Mouse (Mus musculus): ENCODE results near the gene Ybx3. TPM values are rescaled to one million over a fixed set of nuclear protein-coding genes. Genes with fewer than 3 reads are reported as not detected.

Ybx3 gene
- polyA plus RNA-seq (2014; fragmentation: Nextera tagmentation; extraction: Ambion mirVana) = 57.0 and 62.7 TPM in 2 replicates

DNA sequence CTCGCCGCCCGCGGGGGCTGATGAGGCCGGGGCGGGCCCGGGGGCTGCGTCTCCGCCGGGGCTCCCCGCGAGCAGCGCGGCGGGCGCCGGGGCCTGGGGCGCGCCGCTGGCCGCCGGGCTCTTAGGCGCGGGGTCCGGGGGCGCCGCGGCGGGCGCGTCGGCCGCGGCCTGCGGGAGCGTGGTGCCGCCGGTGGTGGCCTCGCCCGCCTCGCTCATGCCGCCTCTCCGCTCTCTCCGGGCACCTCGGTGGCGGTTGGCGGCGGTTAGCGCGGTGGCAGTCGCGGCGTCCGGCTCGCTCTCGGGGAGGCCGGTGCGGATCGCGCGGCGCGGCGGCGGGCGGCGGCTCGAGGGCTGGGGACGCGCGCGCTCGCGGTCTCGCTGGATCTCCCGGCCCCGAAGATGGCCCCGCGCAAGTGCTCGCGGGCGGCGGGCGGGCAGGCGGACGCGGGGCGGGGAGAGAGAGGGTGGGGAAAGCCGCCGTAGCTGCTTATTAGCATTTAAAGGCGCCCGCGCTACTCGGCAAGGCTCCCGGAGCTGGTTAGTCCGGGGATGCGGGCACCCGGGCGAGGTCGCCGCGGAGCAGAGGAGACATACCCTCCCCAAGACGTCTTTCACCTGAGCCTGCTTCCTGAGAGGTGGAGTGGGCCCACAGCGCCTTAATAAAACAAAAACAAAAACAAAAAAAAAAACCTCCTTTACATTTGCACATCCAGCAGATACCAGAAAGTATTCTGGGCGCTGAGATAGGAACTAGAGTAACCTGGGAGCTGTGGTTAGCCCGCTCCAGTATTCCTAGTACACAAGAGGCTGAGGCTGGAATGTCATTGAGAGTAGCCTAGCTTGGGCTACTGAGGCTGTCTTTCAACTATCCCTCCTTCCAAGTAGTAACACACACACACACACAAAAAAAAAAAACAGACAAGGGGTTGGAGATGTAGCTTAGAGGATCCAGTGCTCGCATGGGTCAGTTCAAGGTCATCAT, at the start of gene Ybx3:
TSS of gene Ybx3 (minus strand) at position 437 of the 982 bp plus-strand sequence.
- peak within 1 kb of the TSS; percentile 68 for H3K27ac ChIP-seq (ENCODE audit: low read depth, low read length)
- H3K4me1 ChIP-seq (ENCODE audit: control insufficient read depth, insufficient read depth, low read length) = peaks cover 5% of the 10 kb centered on the region; the same call in 1 of the 2 replicates
- ATAC-seq (ENCODE audit: insufficient read depth, low FRiP score, low TSS enrichment) (peak; percentile 90), DNase-seq (ENCODE audit: low spot score) (peak; percentile 89)
- WGBS = under 1% methylated on average over 36 of the region's 107 CpGs
- no peaks in the 10 kb centered on the region for H3K36me3 ChIP-seq (ENCODE audit: control insufficient read depth, insufficient read depth, low read length)
- H3K9ac ChIP-seq (ENCODE audit: low read length) = peak within 1 kb of the TSS; percentile 88
- H3K4me2 ChIP-seq (ENCODE audit: low read depth) = peak within 1 kb of the TSS; percentile 91
- no peaks in the 10 kb centered on the region for H3K9me3 ChIP-seq (ENCODE audit: control insufficient read depth, low read length)
- H3K27me3 ChIP-seq (ENCODE audit: control insufficient read depth, insufficient read depth, low read length) = no peaks in the 10 kb centered on the region
- peak within 1 kb of the TSS; percentile 85 for H3K4me3 ChIP-seq (ENCODE audit: low read depth, low read length)

DNA sequence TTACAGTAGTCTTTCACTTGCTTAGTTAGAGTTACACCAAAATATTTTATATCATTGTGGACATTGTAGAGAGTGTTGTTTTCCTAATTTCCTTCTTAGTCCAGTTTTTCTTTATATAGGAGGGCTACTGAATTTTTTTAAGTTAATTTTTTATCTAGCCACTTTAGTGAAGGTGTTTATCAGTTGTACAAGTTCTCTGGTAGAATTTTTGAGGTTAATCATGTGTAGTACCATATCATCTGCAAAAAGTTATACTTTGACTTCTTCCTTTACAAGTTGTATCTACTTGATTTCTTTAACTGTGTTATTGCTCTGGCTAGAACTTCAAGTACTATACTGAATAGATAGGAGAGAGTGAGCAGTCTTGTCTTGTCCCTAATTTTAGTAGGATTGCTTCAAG, 48.4 kb upstream of the Ybx3 start:
- H3K4me1 ChIP-seq (ENCODE audit: control insufficient read depth, insufficient read depth, low read length) = no peaks in the 10 kb centered on the region
- H3K4me3 ChIP-seq (ENCODE audit: low read depth, low read length) = no peak overlapping the region
- H3K9me3 ChIP-seq (ENCODE audit: control insufficient read depth, low read length) = no peaks in the 10 kb centered on the region
- no peaks in the 10 kb centered on the region for H3K36me3 ChIP-seq (ENCODE audit: control insufficient read depth, insufficient read depth, low read length)
- no peak overlapping the region for H3K4me2 ChIP-seq (ENCODE audit: low read depth)
- DNase-seq (ENCODE audit: low spot score) = no peak
- H3K9ac ChIP-seq (ENCODE audit: low read length) = no peak overlapping the region
- no peaks in the 10 kb centered on the region for H3K27me3 ChIP-seq (ENCODE audit: control insufficient read depth, insufficient read depth, low read length)
- no peak overlapping the region for H3K27ac ChIP-seq (ENCODE audit: low read depth, low read length)
- no peak for ATAC-seq (ENCODE audit: insufficient read depth, low FRiP score, low TSS enrichment)

DNA sequence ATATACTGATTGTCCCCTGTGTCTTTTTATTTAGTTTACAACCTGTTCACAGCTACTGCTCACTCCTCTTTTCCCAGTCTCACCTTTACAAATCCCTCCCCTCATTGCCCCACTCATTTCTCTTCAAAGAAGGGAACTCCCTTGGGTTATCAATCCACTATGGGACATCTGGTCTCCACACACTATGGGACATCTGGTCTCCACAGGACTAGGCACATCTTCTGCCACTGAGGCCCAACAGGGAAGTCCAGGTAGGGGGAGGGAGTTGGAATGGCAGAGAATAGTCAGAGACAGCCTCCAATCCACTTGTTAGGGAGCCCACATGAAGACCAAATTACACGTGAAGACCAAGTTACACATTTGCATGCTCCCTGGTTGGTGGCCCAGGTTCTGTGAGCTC, 45.8 kb upstream of the Ybx3 start:
- Histone ChIP-seq H3K4me1 (ENCODE audit: control insufficient read depth, insufficient read depth, low read length) (no peaks in the 10 kb centered on the region), H3K36me3 (ENCODE audit: control insufficient read depth, insufficient read depth, low read length) (no peaks in the 10 kb centered on the region), H3K27me3 (ENCODE audit: control insufficient read depth, insufficient read depth, low read length) (no peaks in the 10 kb centered on the region), H3K9me3 (ENCODE audit: control insufficient read depth, low read length) (no peaks in the 10 kb centered on the region), H3K4me3 (ENCODE audit: low read depth, low read length) (peak overlapping the region; percentile 34), H3K27ac (ENCODE audit: low read depth, low read length) (no peak overlapping the region), H3K4me2 (ENCODE audit: low read depth) (peak overlapping the region; percentile 76), H3K9ac (ENCODE audit: low read length) (peak overlapping the region; percentile 68)
- WGBS = 77% methylated on average over 1 of the region's 1 CpGs
- ATAC-seq (ENCODE audit: insufficient read depth, low FRiP score, low TSS enrichment) (no peak), DNase-seq (ENCODE audit: low spot score) (no peak)

DNA sequence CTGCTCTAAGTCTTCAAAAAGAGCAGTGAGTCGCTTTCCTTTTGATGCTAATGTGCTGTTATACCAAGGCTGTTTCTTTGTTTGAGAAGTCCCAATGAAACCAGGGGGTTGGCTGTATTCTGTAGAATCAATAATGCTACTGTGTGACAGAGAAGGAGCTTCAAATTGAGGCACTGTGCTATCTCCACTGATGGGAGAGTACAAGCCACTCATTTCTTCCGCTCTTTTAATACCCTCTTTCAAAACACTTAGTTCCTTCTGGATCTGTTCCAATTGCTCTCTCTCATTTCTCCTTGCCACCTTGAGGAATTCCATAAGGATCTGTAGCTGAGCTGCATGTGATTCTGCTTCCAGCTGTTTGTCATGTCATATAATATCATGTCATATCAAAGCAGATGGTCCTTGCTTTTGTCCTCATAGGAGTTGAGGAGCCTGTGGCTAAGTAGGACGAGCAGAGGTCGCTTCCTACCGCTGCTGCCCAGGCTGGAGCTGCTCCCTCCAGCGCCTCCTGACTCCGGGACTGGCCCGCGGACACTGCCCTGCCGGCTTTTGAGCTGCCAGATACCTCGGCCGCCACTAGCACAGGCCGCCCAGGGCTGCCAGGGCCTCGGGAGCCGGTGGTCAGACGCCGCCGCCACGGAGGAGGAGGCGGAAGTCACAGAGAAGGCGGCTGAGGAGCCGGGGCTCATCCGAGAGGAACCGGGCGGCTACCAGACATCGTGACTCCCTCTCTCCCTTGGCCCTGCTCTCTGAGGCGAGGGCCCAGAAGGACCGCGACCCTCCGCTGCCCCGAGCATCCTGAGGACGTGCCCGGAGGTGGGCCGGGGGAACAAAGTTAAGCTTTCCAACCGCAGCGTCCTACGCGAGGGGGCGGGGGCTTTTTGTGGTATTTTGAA, 45.1 kb upstream of the Ybx3 start:
- 9% methylated on average over 37 of the region's 39 CpGs for WGBS
- peak overlapping the region; percentile 76 for H3K4me2 ChIP-seq (ENCODE audit: low read depth)
- no peaks in the 10 kb centered on the region for H3K9me3 ChIP-seq (ENCODE audit: control insufficient read depth, low read length)
- H3K4me3 ChIP-seq (ENCODE audit: low read depth, low read length) = peak overlapping the region; percentile 34
- DNase-seq (ENCODE audit: low spot score) (peak; percentile 25), ATAC-seq (ENCODE audit: insufficient read depth, low FRiP score, low TSS enrichment) (peak; percentile 58; the same call in 1 of the 2 replicates)
- H3K27ac ChIP-seq (ENCODE audit: low read depth, low read length) = no peak overlapping the region
- no peaks in the 10 kb centered on the region for H3K4me1 ChIP-seq (ENCODE audit: control insufficient read depth, insufficient read depth, low read length)
- H3K9ac ChIP-seq (ENCODE audit: low read length) = peak overlapping the region; percentile 68
- no peaks in the 10 kb centered on the region for H3K36me3 ChIP-seq (ENCODE audit: control insufficient read depth, insufficient read depth, low read length)
- no peaks in the 10 kb centered on the region for H3K27me3 ChIP-seq (ENCODE audit: control insufficient read depth, insufficient read depth, low read length)

DNA sequence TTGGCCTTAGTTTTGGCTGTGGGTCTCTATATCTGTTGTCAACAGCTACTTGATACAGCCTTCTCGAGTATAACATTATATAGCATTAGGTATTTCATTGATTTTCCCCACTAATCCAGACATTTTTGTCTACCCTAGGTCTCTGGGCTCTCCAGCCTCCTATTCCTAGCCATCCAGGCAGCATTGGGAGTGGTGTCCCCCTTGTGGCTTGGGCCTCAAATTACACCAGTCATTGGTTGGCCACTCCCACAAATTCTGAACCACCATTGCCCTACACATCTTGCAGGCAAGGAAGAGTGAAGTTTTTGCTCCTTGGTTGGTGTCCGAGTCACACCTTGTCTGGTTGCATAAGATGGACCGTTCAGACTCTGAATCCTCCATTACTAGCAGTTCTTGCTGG, 33.3 kb upstream of the Ybx3 start:
- H3K27me3 ChIP-seq (ENCODE audit: control insufficient read depth, insufficient read depth, low read length) = no peaks in the 10 kb centered on the region
- no peak for ATAC-seq (ENCODE audit: insufficient read depth, low FRiP score, low TSS enrichment)
- no peak overlapping the region for H3K4me2 ChIP-seq (ENCODE audit: low read depth)
- H3K9ac ChIP-seq (ENCODE audit: low read length) = no peak overlapping the region
- peak; percentile 26 for DNase-seq (ENCODE audit: low spot score)
- no peaks in the 10 kb centered on the region for H3K4me1 ChIP-seq (ENCODE audit: control insufficient read depth, insufficient read depth, low read length)
- H3K27ac ChIP-seq (ENCODE audit: low read depth, low read length) = no peak overlapping the region
- H3K9me3 ChIP-seq (ENCODE audit: control insufficient read depth, low read length) = no peaks in the 10 kb centered on the region
- no peaks in the 10 kb centered on the region for H3K36me3 ChIP-seq (ENCODE audit: control insufficient read depth, insufficient read depth, low read length)
- H3K4me3 ChIP-seq (ENCODE audit: low read depth, low read length) = no peak overlapping the region
- 76% methylated on average over 3 of the region's 3 CpGs for WGBS

DNA sequence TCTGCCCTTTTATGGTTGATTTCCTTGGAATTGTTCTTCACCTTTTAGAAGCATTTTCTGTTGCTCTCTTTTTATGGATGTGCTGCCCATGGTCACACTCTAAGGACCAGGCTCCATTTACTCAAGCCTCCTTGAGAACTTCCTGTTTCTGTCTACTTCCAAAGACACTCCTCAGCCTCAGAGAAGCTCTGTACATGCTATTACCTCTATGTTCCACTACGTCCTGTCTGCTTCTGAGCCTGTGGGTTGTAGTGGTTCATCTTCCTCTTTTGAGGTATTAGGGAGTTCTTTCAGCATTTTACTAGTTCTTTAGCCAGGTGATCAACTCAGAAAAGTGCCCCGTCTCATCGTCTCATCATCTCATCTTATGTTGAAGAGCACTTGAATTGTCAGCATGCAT, 31.3 kb upstream of the Ybx3 start:
- Histone ChIP-seq H3K27me3 (ENCODE audit: control insufficient read depth, insufficient read depth, low read length) (no peaks in the 10 kb centered on the region), H3K4me3 (ENCODE audit: low read depth, low read length) (no peak overlapping the region), H3K4me1 (ENCODE audit: control insufficient read depth, insufficient read depth, low read length) (no peaks in the 10 kb centered on the region), H3K36me3 (ENCODE audit: control insufficient read depth, insufficient read depth, low read length) (no peaks in the 10 kb centered on the region), H3K4me2 (ENCODE audit: low read depth) (no peak overlapping the region), H3K9me3 (ENCODE audit: control insufficient read depth, low read length) (no peaks in the 10 kb centered on the region), H3K27ac (ENCODE audit: low read depth, low read length) (no peak overlapping the region), H3K9ac (ENCODE audit: low read length) (no peak overlapping the region)
- DNase-seq (ENCODE audit: low spot score) (no peak), ATAC-seq (ENCODE audit: insufficient read depth, low FRiP score, low TSS enrichment) (no peak)
- 88% methylated on average over 3 of the region's 3 CpGs for WGBS

DNA sequence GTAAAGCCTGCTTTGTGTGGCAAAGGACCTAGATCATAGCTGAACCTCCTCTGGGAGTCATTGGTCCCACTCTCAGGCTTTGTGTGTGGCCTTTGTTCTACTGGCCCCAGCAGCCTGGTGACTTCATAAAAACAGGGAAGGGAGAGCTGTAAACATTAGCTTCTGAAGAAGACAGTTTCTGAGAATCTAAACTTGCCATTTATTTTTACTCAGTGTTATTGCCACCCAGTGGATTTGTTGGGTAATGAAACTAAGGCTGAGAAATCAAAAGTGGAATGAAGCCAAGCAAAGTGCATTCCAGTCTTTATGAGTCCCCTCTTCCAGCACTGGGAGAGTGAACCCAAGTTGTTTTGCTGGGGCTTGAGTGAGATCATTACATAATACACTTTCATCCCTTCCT, 30.5 kb upstream of the Ybx3 start:
- Histone ChIP-seq H3K4me1 (ENCODE audit: control insufficient read depth, insufficient read depth, low read length) (no peaks in the 10 kb centered on the region), H3K27me3 (ENCODE audit: control insufficient read depth, insufficient read depth, low read length) (no peaks in the 10 kb centered on the region), H3K9me3 (ENCODE audit: control insufficient read depth, low read length) (no peaks in the 10 kb centered on the region), H3K4me3 (ENCODE audit: low read depth, low read length) (no peak overlapping the region), H3K36me3 (ENCODE audit: control insufficient read depth, insufficient read depth, low read length) (no peaks in the 10 kb centered on the region), H3K9ac (ENCODE audit: low read length) (no peak overlapping the region), H3K27ac (ENCODE audit: low read depth, low read length) (no peak overlapping the region), H3K4me2 (ENCODE audit: low read depth) (no peak overlapping the region)
- DNase-seq (ENCODE audit: low spot score) (no peak), ATAC-seq (ENCODE audit: insufficient read depth, low FRiP score, low TSS enrichment) (no peak)

DNA sequence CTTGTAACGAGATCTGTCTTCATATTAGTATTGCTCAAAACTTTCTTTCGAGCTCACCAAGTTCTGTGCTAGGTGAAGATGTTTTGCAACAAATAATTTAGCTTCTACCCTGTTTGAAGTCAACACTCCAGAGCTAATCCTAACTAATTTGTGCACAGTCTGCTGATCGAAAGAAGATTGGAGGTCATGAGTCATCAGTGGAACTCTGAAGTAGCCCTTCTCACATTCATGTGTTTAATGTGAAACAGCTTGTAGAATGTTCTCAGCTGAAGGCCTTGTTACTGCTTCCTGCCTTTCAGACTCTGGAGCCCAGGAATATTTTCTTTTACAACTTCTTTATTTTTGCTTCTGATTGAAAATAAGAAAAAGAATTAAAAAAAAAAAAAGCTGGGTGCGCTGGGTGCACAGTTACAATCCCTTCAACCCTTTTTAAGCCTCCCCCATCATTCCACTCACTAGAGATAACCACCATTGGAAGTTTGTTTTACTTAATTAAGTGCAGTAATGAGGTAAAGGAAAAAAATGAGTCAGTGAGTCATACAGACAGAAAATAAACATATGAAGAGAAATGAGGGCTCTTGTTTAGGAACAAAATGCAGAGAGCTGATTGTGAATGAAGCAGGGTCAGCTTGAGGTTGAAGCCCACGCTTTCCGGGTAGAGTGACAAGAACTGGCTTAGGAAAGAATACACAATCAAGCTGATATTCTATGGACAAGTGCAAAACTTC, 23.0 kb upstream of the Ybx3 start:
- H3K27ac ChIP-seq (ENCODE audit: low read depth, low read length) = no peak overlapping the region
- 86% methylated on average over 6 of the region's 6 CpGs for WGBS
- no peak for ATAC-seq (ENCODE audit: insufficient read depth, low FRiP score, low TSS enrichment)

More for the DNA sequence above, 23.0 kb upstream of the Ybx3 start:
- H3K9me3 ChIP-seq (ENCODE audit: control insufficient read depth, low read length) = no peaks in the 10 kb centered on the region
- H3K4me2 ChIP-seq (ENCODE audit: low read depth) = no peak overlapping the region
- no peak for DNase-seq (ENCODE audit: low spot score)
- no peak overlapping the region for H3K9ac ChIP-seq (ENCODE audit: low read length)
- H3K4me1 ChIP-seq (ENCODE audit: control insufficient read depth, insufficient read depth, low read length) = no peaks in the 10 kb centered on the region
- H3K4me3 ChIP-seq (ENCODE audit: low read depth, low read length) = no peak overlapping the region
- no peaks in the 10 kb centered on the region for H3K27me3 ChIP-seq (ENCODE audit: control insufficient read depth, insufficient read depth, low read length)
- H3K36me3 ChIP-seq (ENCODE audit: control insufficient read depth, insufficient read depth, low read length) = no peaks in the 10 kb centered on the region
